Comparison of ENCODE assay signal across 13 mouse cellular contexts in the genomic region with DNA sequence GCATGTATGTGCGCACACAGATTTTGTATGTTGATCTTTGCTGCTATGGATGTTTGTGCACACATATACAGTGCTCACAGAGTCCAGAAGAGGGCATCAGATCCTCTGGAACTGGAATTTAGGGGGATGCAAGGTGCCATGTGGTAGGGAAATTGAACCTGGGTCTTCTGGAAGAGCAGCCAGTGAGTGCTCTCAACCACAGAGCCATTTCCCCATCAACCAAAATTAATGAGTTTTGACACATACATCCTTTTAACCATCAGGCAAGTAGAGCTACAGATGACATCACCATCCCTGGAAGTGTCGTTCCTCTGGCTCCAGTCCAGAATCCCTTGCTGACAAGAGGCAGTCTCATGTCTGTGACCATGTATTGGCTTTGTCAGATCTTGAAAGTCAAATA. TPM values are rescaled to one million over a fixed set of nuclear protein-coding genes. Genes with fewer than 3 reads are reported as not detected.
DNase-seq lines count a peak whose midpoint lies in the region; ATAC-seq and TF ChIP-seq lines count a peak whose summit lies in the region.
"Had no signal": no experiment of that assay in that cellular context is flagged by ENCODE, and none has a peak within 500 bp of the region (broad histone marks: within the 10 kb centered on the region; RNA-seq: fewer than 3 reads in every experiment).

No protein-coding gene starts in this region.

- TF ChIP-seq CTCF in gastrocnemius, adult 2 months (IDR thresholded peaks at IDR 0.05), result peak; percentile 8; the same call in 1 of the 2 replicates
- TF ChIP-seq CTCF in lung, embryonic 14.5 days (IDR thresholded peaks at IDR 0.05; ENCODE audit: low read depth), result peak; percentile 54

- no peak overlapping the region for H3K9ac ChIP-seq in lung, embryonic 14.5 days

- H3K27me3 ChIP-seq in lung, embryonic 14.5 days (ENCODE audit: insufficient read depth, low read length), result no peaks in the 10 kb centered on the region

- H3K27ac ChIP-seq in gastrocnemius, adult 2 months, result no peak overlapping the region
- H3K27ac ChIP-seq in lung, embryonic 14.5 days (ENCODE audit: low read depth), result no peak overlapping the region

- intact Hi-C loops in gastrocnemius, adult 2 months (cut with DNase I), result no loop called here
- intact Hi-C loops in left cerebral cortex, postnatal 25 days (cut with DNase I), result loop anchor here (5.0 kb wide), 1 partner anchor 121 kb away; no protein-coding TSS in a partner anchor

- DNase-seq in gastrocnemius, adult 2 months, result no peak
- no peak for DNase-seq in gastrocnemius, adult 8-10 months (ENCODE audit: low spot score in 2 of 2)
- DNase-seq in lung, embryonic 14.5 days, result peak; percentile 52
- DNase-seq in lung, postnatal 4 days, result no peak
- DNase-seq in NIH3T3 (ENCODE audit: low read depth), result peak; percentile 38
- peak; percentile 35 for DNase-seq in retina, embryonic 14.5 days (ENCODE audit: low spot score)
- DNase-seq in left cerebral cortex, adult 9 months (ENCODE audit: low spot score in 2 of 2), result no peak
- DNase-seq in left cerebral cortex, postnatal 25 days (ENCODE audit: low spot score in 2 of 2), result no peak
- DNase-seq: heart, adult 18-20 months; kidney, adult 11 months; lung, postnatal 10 days had no signal

- H3K4me1 ChIP-seq in lung, embryonic 14.5 days (ENCODE audit: insufficient read depth), result no peaks in the 10 kb centered on the region

- H3K4me3 ChIP-seq in gastrocnemius, adult 2 months, result no peak overlapping the region
- no peak overlapping the region for H3K4me3 ChIP-seq in lung, embryonic 14.5 days (ENCODE audit: low read depth, low read length)
- H3K4me3 ChIP-seq: myocyte had no signal

- 59% methylated on average over 2 of the region's 2 CpGs for WGBS in lung, embryonic 14.5 days

- ATAC-seq in lung, embryonic 14.5 days (ENCODE audit: insufficient read depth), result no peak

- no peak overlapping the region for H3K4me2 ChIP-seq in lung, embryonic 14.5 days

- no peaks in the 10 kb centered on the region for H3K9me3 ChIP-seq in lung, embryonic 14.5 days (ENCODE audit: low read depth, low read length)

- peaks cover 34% of the 10 kb centered on the region for H3K36me3 ChIP-seq in lung, embryonic 14.5 days (ENCODE audit: insufficient read depth)

RNA-seq across cellular contexts. Expression of a gene that starts 20.6 kb away (rescaled TPM):
- not detected for total RNA-seq in gastrocnemius, adult 2 months (2021)
- under 1 TPM in 2 of 4 experiments, not detected in 2; 0.35 to 0.54 TPM for total RNA-seq in gastrocnemius, adult 8-10 months (2022)
- 3.1 and 3.3 TPM in 2 replicates for polyA plus RNA-seq in lung, embryonic 14.5 days (2014; fragmentation: Nextera tagmentation; extraction: Ambion mirVana)
- total RNA-seq in left cerebral cortex, postnatal 25 days (2021), result not detected
- polyA plus RNA-seq: myocyte had no signal

RNA-seq across cellular contexts. Expression of a gene that starts 21.4 kb away (rescaled TPM):
- not detected for total RNA-seq in gastrocnemius, adult 2 months (2021)
- total RNA-seq in gastrocnemius, adult 8-10 months (2022), result not detected
- 44.5 and 47.7 TPM in 2 replicates for polyA plus RNA-seq in lung, embryonic 14.5 days (2014; fragmentation: Nextera tagmentation; extraction: Ambion mirVana)
- total RNA-seq in left cerebral cortex, postnatal 25 days (2021), result under 1 TPM; 0.18 to 0.32 TPM

RNA-seq across cellular contexts. Expression of a gene that starts 32.9 kb away (rescaled TPM):
- 1 to 10 TPM; 4.7 to 6.4 TPM for total RNA-seq in gastrocnemius, adult 2 months (2021)
- total RNA-seq in gastrocnemius, adult 8-10 months (2022), result 1 to 10 TPM; 4.0 to 5.8 (median 5.0) TPM
- 37.9 and 41.0 TPM in 2 replicates for polyA plus RNA-seq in lung, embryonic 14.5 days (2014; fragmentation: Nextera tagmentation; extraction: Ambion mirVana)
- 1 to 10 TPM; 5.6 to 5.7 TPM for total RNA-seq in left cerebral cortex, postnatal 25 days (2021)

RNA-seq across cellular contexts. Expression of a gene that starts 48.8 kb away (rescaled TPM):
- total RNA-seq in gastrocnemius, adult 2 months (2021), result 1 to 10 TPM; 1.1 to 1.7 TPM
- total RNA-seq in gastrocnemius, adult 8-10 months (2022), result 1 to 10 TPM; 1.1 to 5.7 (median 2.5) TPM
- 11.1 and 12.7 TPM in 2 replicates for polyA plus RNA-seq in lung, embryonic 14.5 days (2014; fragmentation: Nextera tagmentation; extraction: Ambion mirVana)
- total RNA-seq in left cerebral cortex, postnatal 25 days (2021), result 10 to 100 TPM; 21.8 to 27.6 TPM

RNA-seq across cellular contexts. Expression of a gene that starts 56.3 kb away (rescaled TPM):
- not detected for total RNA-seq in gastrocnemius, adult 2 months (2021)
- total RNA-seq in gastrocnemius, adult 8-10 months (2022), result not detected
- not detected in 2 replicates for polyA plus RNA-seq in lung, embryonic 14.5 days (2014; fragmentation: Nextera tagmentation; extraction: Ambion mirVana)
- under 1 TPM; 0.34 to 0.69 TPM for total RNA-seq in left cerebral cortex, postnatal 25 days (2021)
- total RNA-seq: heart, adult 18-20 months had no signal
- polyA plus RNA-seq: myocyte; thymus, postnatal 0 days had no signal

Comparison
In these comparisons a context has a peak if more than half of its experiments do, and no peak if none do; other contexts are left out.
1. DNase-seq: peak in lung, embryonic 14.5 days (single experiment), NIH3T3 (single experiment) and retina, embryonic 14.5 days (single experiment); none in gastrocnemius, adult 2 months (single experiment), gastrocnemius, adult 8-10 months (0 of 2), lung, postnatal 4 days (0 of 2), left cerebral cortex, adult 9 months (0 of 2) and left cerebral cortex, postnatal 25 days (0 of 2).